Mouse (Mus musculus) telencephalon, adult 2 months (tissue): Measurements from ENCODE around the gene Bco2.
A peak's percentile ranks its signal among the peaks of the same experiment; 100 is the strongest.

Experiments
- DNase-seq: peaks from one replicate; pipeline ENCODE4 v3.0.0-alpha.2; 2011; ENCODE audit warnings: low read depth, low spot score

Bco2 gene

GRCm38 (mm10) chr9:50555094-50555446, at the start of gene Bco2:
Gene Bco2, minus strand, starts transcription at chr9:50555181.
- no peak for DNase-seq

- no peak for DNase-seq
These were observed 49.4 kb upstream of the Bco2 start for GRCm38 (mm10) chr9:50604338-50604737.

GRCm38 (mm10) chr9:50603998-50604324, 49.0 kb upstream of the Bco2 start:
- DNase-seq, result no peak

- DNase-seq, result peak; percentile 93
These were observed 48.4 kb upstream of the Bco2 start, which contains the start of the genes Sdhd and Timm8b for GRCm38 (mm10) chr9:50603189-50603997. Gene Sdhd, minus strand, starts transcription at chr9:50603812. Gene Timm8b, plus strand, starts transcription at chr9:50603910.

- DNase-seq, result no peak
These were observed 47.3 kb upstream of the Bco2 start for GRCm38 (mm10) chr9:50602055-50602845.

- DNase-seq, result no peak
These were observed 46.6 kb upstream of the Bco2 start for GRCm38 (mm10) chr9:50601536-50601935.

- DNase-seq, result no peak
These were observed 42.0 kb upstream of the Bco2 start for GRCm38 (mm10) chr9:50596973-50597372.

GRCm38 (mm10) chr9:50594794-50595417, 39.9 kb upstream of the Bco2 start:
- no peak for DNase-seq

GRCm38 (mm10) chr9:50593544-50593943, 38.6 kb upstream of the Bco2 start:
- DNase-seq, result no peak

GRCm38 (mm10) chr9:50592955-50593354, 38.0 kb upstream of the Bco2 start:
- no peak for DNase-seq

GRCm38 (mm10) chr9:50590856-50591518, 36.0 kb upstream of the Bco2 start:
- DNase-seq, result no peak

- DNase-seq, result no peak
These were observed 32.0 kb upstream of the Bco2 start for GRCm38 (mm10) chr9:50586955-50587354.

- DNase-seq, result no peak
These were observed 30.3 kb upstream of the Bco2 start for GRCm38 (mm10) chr9:50585145-50585818.

GRCm38 (mm10) chr9:50580370-50580769, 25.4 kb upstream of the Bco2 start:
- DNase-seq, result no peak

GRCm38 (mm10) chr9:50569599-50570525, 14.9 kb upstream of the Bco2 start:
- DNase-seq, result no peak

- no peak for DNase-seq
These were observed 12.9 kb upstream of the Bco2 start for GRCm38 (mm10) chr9:50567881-50568280.

- DNase-seq, result no peak
These were observed 12.4 kb upstream of the Bco2 start for GRCm38 (mm10) chr9:50567372-50567771.

- no peak for DNase-seq
These were observed 11.0 kb upstream of the Bco2 start for GRCm38 (mm10) chr9:50565940-50566339.

GRCm38 (mm10) chr9:50565173-50565572, 10.2 kb upstream of the Bco2 start:
- DNase-seq, result no peak

GRCm38 (mm10) chr9:50561918-50562360, 7.0 kb upstream of the Bco2 start:
- no peak for DNase-seq
